Mouse (Mus musculus): ENCODE measurements around the gene Apoc4. TPM values are rescaled to one million over a fixed set of nuclear protein-coding genes. Genes with fewer than 3 reads are reported as not detected.
A peak's percentile ranks its signal among the peaks of the same experiment; 100 is the strongest.

Apoc4 gene
- polyA plus RNA-seq, 1 experiment from 2014 or later: not detected

DNA sequence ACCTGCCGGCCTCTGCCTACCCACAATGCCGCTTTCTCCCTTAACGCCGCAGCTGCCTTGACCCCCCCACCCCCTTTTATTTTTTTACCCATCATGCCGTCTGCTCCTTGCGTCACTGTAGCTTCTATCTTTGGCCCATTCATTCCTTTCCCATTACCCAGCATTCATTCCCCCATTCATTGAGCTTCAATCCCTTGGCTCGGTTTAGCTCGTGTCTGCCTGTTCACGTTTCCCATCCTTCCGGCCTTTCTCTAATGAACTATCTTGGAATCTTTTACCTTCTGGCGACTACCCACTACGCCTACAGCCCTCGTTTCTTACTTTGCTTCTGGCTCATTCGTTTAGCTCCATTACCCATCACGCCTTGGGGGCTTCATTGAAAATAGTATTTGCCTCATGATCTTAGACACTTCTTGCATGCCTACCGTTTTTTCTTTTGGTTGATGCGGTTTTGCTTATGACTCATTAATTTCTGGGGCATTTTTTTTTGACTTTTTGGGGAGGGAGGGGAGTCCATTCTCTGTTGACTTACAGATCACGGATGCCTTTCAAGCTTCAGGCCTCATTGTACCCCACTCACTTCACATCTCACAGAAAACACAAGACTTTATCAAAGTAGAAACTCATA, 34.9 kb upstream of the Apoc4 start:
- H3K9me3 ChIP-seq (ENCODE audit: control insufficient read depth, low read length): peaks cover 2% of the 10 kb centered on the region; the same call in 1 of the 2 replicates
- peaks cover 19% of the 10 kb centered on the region; the same call in 1 of the 2 replicates for H3K36me3 ChIP-seq (ENCODE audit: control insufficient read depth, insufficient read depth, low read length)
- DNase-seq (ENCODE audit: low spot score) (no peak), ATAC-seq (ENCODE audit: insufficient number of reproducible peaks, low FRiP score, low TSS enrichment, low read depth) (no peak)
- H3K27me3 ChIP-seq (ENCODE audit: control insufficient read depth, insufficient read depth, low read length): no peaks in the 10 kb centered on the region
- peak overlapping the region; percentile 65 for H3K27ac ChIP-seq (replicated peaks; ENCODE audit: low read depth, low read length)
- 0 out of 2 replicates have a peak overlapping the region, but pooled peaks have one; percentile 2 for H3K9ac ChIP-seq (ENCODE audit: low read length)
- 9% methylated on average over 18 of the region's 18 CpGs for WGBS
- peaks cover 2% of the 10 kb centered on the region; the same call in 1 of the 2 replicates for H3K4me1 ChIP-seq (ENCODE audit: control insufficient read depth, insufficient read depth, low read length)
- H3K4me3 ChIP-seq (ENCODE audit: low read depth, low read length): peak overlapping the region; percentile 28
- H3K4me2 ChIP-seq (ENCODE audit: low read depth, severe bottlenecking): peak overlapping the region; percentile 42

DNA sequence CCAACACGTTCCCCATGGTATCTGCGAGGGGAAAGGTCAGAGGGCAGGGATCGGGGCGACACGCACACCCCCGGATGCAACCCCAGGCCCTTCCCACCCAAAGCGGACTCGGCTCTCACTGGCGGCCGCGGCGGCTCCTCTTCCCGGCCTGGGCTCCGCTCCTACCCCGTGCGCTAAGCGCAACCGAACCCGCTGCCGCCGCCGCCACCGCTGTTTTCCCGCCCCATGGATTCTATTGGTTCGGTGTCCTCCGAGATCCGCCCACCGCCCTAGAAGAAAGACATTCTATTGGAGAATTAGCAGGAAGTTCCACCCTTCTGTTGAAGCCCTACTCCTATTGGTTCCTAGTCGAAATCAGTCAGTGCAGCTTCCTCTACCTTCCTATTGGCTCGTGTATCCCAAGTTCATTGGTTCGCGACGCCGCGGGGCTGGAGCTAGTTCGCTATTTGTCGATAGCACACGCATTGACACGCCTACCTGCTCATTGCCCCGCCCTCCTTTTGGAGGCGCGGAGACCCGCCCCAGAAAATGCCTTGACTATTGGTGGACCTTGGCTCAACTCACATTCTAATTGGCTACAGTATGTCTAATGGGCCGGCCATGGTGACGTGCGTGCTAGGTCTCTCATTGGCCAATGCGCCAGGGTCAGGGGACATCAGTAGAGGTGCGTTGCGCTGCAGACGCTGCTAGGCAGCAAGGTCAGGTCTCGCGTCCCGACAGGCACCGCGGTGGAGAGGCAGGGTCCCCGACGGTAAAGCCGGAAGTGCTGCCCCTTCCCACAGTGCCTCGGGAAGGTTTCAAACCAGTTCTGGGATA, 34.2 kb upstream of the Apoc4 start, which contains the start of gene Tomm40:
Gene Tomm40 (minus strand): TSS at position 200 of the 816 bp plus-strand sequence.
- H3K9me3 ChIP-seq (ENCODE audit: control insufficient read depth, low read length): no peaks in the 10 kb centered on the region
- under 1% methylated on average over 58 of the region's 59 CpGs for WGBS
- ATAC-seq (ENCODE audit: insufficient number of reproducible peaks, low FRiP score, low TSS enrichment, low read depth) (peak; percentile 100), DNase-seq (ENCODE audit: low spot score) (peak; percentile 99)
- H3K36me3 ChIP-seq (ENCODE audit: control insufficient read depth, insufficient read depth, low read length): peaks cover 20% of the 10 kb centered on the region
- no peaks in the 10 kb centered on the region for H3K27me3 ChIP-seq (ENCODE audit: control insufficient read depth, insufficient read depth, low read length)
- H3K9ac ChIP-seq (ENCODE audit: low read length): peak within 1 kb of the TSS; percentile 91
- H3K4me1 ChIP-seq (ENCODE audit: control insufficient read depth, insufficient read depth, low read length): peaks cover 2% of the 10 kb centered on the region; the same call in 1 of the 2 replicates
- peak within 1 kb of the TSS; percentile 90 for H3K4me2 ChIP-seq (ENCODE audit: low read depth, severe bottlenecking)
- H3K27ac ChIP-seq (replicated peaks; ENCODE audit: low read depth, low read length): peak within 1 kb of the TSS; percentile 65
- peak within 1 kb of the TSS; percentile 99 for H3K4me3 ChIP-seq (ENCODE audit: low read depth, low read length)

DNA sequence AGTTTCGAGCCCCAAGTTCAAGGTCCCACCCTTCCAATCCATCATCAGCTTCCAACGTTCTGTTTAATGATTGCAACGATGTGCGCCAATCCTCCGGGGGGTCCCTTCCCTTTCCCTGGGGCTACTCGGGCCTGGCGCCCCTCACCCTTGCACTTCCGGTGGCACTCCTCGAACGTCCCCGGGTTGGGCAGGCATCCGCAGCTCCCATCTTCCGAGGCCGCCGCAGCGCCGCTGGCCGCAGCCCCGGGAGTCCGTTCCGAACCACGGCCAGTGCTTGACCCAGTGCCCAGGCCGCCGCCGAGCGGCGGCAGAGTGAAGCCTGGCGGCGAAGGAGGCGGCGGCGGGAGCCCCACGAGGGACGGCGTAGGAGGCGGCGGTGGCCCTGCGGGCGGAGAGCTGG, 33.6 kb upstream of the Apoc4 start:
- peaks cover 23% of the 10 kb centered on the region for H3K36me3 ChIP-seq (ENCODE audit: control insufficient read depth, insufficient read depth, low read length)
- peak; percentile 36 for DNase-seq (ENCODE audit: low spot score)
- peaks cover 2% of the 10 kb centered on the region; the same call in 1 of the 2 replicates for H3K4me1 ChIP-seq (ENCODE audit: control insufficient read depth, insufficient read depth, low read length)
- 0 out of 2 replicates have a peak overlapping the region, but pooled peaks have one; percentile 30 for H3K27ac ChIP-seq (replicated peaks; ENCODE audit: low read depth, low read length)
- peak overlapping the region; percentile 91 for H3K9ac ChIP-seq (ENCODE audit: low read length)
- no peaks in the 10 kb centered on the region for H3K9me3 ChIP-seq (ENCODE audit: control insufficient read depth, low read length)
- H3K4me2 ChIP-seq (ENCODE audit: low read depth, severe bottlenecking): peak overlapping the region; percentile 90
- H3K4me3 ChIP-seq (ENCODE audit: low read depth, low read length): peak overlapping the region; percentile 99
- ATAC-seq (ENCODE audit: insufficient number of reproducible peaks, low FRiP score, low TSS enrichment, low read depth): no peak
- WGBS: under 1% methylated on average over 39 of the region's 39 CpGs
- H3K27me3 ChIP-seq (ENCODE audit: control insufficient read depth, insufficient read depth, low read length): no peaks in the 10 kb centered on the region

DNA sequence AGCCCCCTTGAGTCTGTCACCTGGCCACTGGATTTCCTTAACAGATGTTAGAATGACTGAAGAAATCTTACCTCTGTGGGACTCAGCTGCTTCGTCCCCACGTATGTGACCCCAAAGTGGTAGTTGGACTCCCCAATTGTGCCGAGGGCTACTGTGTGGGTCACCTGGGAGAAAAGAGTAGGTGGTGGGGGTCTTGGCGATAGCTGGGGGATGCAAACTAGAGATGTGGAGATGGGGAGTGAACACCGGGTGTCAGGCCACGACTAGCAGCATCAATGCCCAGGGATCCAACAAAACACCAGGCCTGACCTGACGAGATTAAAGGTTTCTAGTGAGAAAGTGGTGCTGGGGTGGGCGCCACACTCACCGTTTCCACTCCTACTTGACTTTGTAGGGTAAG, 32.3 kb upstream of the Apoc4 start:
- Histone ChIP-seq H3K9me3 (ENCODE audit: control insufficient read depth, low read length) (no peaks in the 10 kb centered on the region), H3K4me2 (ENCODE audit: low read depth, severe bottlenecking) (no peak overlapping the region), H3K4me1 (ENCODE audit: control insufficient read depth, insufficient read depth, low read length) (peaks cover 2% of the 10 kb centered on the region; the same call in 1 of the 2 replicates), H3K27me3 (ENCODE audit: control insufficient read depth, insufficient read depth, low read length) (no peaks in the 10 kb centered on the region), H3K27ac (replicated peaks; ENCODE audit: low read depth, low read length) (no peak overlapping the region), H3K36me3 (ENCODE audit: control insufficient read depth, insufficient read depth, low read length) (peaks cover 21% of the 10 kb centered on the region), H3K4me3 (ENCODE audit: low read depth, low read length) (no peak overlapping the region), H3K9ac (ENCODE audit: low read length) (no peak overlapping the region)
- DNase-seq (ENCODE audit: low spot score): no peak
- 91% methylated on average over 9 of the region's 9 CpGs for WGBS
- ATAC-seq (ENCODE audit: insufficient number of reproducible peaks, low FRiP score, low TSS enrichment, low read depth): no peak

DNA sequence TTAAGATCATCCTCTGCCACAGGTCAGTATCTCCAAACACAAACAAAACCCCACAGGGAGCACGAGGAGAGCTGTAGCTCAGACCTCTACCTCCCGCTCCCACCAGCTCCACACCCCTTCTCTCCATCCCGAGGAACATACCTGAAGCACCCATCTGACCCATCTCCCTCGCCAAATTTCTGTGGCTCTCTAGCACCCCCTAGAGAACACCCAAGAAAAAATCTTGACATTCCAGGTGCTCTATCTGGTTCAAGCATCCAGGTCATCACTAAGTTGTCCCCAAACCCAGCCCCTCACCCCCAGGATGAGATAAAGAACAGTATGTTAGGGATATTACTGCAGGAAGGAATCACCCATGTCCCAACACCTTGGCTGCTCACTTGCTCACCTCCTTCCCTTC, 31.9 kb upstream of the Apoc4 start:
- WGBS: 64% methylated on average over 4 of the region's 4 CpGs
- DNase-seq (ENCODE audit: low spot score) (no peak), ATAC-seq (ENCODE audit: insufficient number of reproducible peaks, low FRiP score, low TSS enrichment, low read depth) (no peak)
- no peak overlapping the region for H3K27ac ChIP-seq (replicated peaks; ENCODE audit: low read depth, low read length)
- H3K36me3 ChIP-seq (ENCODE audit: control insufficient read depth, insufficient read depth, low read length): peaks cover 21% of the 10 kb centered on the region
- no peaks in the 10 kb centered on the region for H3K27me3 ChIP-seq (ENCODE audit: control insufficient read depth, insufficient read depth, low read length)
- peaks cover 2% of the 10 kb centered on the region; the same call in 1 of the 2 replicates for H3K4me1 ChIP-seq (ENCODE audit: control insufficient read depth, insufficient read depth, low read length)
- H3K9me3 ChIP-seq (ENCODE audit: control insufficient read depth, low read length): no peaks in the 10 kb centered on the region
- no peak overlapping the region for H3K4me3 ChIP-seq (ENCODE audit: low read depth, low read length)
- H3K9ac ChIP-seq (ENCODE audit: low read length): no peak overlapping the region
- H3K4me2 ChIP-seq (ENCODE audit: low read depth, severe bottlenecking): no peak overlapping the region

DNA sequence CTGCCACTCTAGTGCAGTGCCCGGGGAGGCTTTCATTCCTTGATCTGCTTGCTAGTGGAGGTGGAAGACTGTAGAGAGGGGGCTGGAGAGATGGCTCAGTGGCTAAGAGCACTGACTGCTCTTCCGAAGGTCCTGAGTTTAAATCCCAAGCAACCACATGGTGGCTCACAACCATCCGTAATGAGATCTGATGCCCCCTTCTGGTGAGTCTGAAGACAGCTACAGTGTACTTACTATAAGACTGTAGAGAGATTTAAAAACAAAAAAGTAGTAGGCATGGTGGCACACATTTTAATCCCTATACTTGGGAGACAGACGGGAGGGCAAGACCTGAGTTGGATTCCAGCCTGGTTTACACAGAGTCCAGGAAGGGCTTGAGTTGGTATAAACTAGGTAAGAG, 31.1 kb upstream of the Apoc4 start:
- H3K36me3 ChIP-seq (ENCODE audit: control insufficient read depth, insufficient read depth, low read length): peaks cover 26% of the 10 kb centered on the region
- no peak for DNase-seq (ENCODE audit: low spot score)

DNA sequence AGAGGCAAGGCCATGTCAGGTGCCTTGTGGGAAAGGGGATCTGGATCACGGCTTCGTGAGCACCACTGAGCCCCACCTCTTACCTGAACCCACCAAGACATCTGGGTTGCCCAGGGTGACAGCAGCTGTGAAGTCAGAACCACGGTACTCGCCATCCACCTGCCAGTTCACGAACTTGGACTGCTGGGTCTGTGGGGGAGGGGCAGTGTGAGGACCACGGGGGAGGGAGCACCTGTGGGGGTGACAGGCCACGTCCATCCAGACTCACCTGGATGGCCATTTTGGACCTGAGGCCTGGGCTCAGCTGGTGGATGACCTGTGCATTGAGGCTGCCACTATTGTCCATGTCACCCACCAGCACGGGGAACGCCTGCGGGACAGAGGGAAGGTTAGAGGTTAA, 29.4 kb upstream of the Apoc4 start:
- no peak for ATAC-seq (ENCODE audit: insufficient number of reproducible peaks, low FRiP score, low TSS enrichment, low read depth)
- no peak overlapping the region for H3K4me3 ChIP-seq (ENCODE audit: low read depth, low read length)
- no peaks in the 10 kb centered on the region for H3K9me3 ChIP-seq (ENCODE audit: control insufficient read depth, low read length)
- no peak overlapping the region for H3K4me2 ChIP-seq (ENCODE audit: low read depth, severe bottlenecking)
- no peak for DNase-seq (ENCODE audit: low spot score)
- no peaks in the 10 kb centered on the region for H3K27me3 ChIP-seq (ENCODE audit: control insufficient read depth, insufficient read depth, low read length)
- no peak overlapping the region for H3K27ac ChIP-seq (replicated peaks; ENCODE audit: low read depth, low read length)
- peaks cover 28% of the 10 kb centered on the region for H3K36me3 ChIP-seq (ENCODE audit: control insufficient read depth, insufficient read depth, low read length)
- H3K4me1 ChIP-seq (ENCODE audit: control insufficient read depth, insufficient read depth, low read length): peaks cover 2% of the 10 kb centered on the region; the same call in 1 of the 2 replicates
- WGBS: 93% methylated on average over 10 of the region's 10 CpGs
- no peak overlapping the region for H3K9ac ChIP-seq (ENCODE audit: low read length)

More for the DNA sequence above, 31.1 kb upstream of the Apoc4 start:
- Histone ChIP-seq H3K4me2 (ENCODE audit: low read depth, severe bottlenecking) (no peak overlapping the region), H3K27me3 (ENCODE audit: control insufficient read depth, insufficient read depth, low read length) (no peaks in the 10 kb centered on the region), H3K4me3 (ENCODE audit: low read depth, low read length) (no peak overlapping the region), H3K9ac (ENCODE audit: low read length) (no peak overlapping the region), H3K9me3 (ENCODE audit: control insufficient read depth, low read length) (no peaks in the 10 kb centered on the region), H3K4me1 (ENCODE audit: control insufficient read depth, insufficient read depth, low read length) (peaks cover 2% of the 10 kb centered on the region; the same call in 1 of the 2 replicates), H3K27ac (replicated peaks; ENCODE audit: low read depth, low read length) (no peak overlapping the region)
- 85% methylated on average over 4 of the region's 4 CpGs for WGBS
- no peak for ATAC-seq (ENCODE audit: insufficient number of reproducible peaks, low FRiP score, low TSS enrichment, low read depth)

DNA sequence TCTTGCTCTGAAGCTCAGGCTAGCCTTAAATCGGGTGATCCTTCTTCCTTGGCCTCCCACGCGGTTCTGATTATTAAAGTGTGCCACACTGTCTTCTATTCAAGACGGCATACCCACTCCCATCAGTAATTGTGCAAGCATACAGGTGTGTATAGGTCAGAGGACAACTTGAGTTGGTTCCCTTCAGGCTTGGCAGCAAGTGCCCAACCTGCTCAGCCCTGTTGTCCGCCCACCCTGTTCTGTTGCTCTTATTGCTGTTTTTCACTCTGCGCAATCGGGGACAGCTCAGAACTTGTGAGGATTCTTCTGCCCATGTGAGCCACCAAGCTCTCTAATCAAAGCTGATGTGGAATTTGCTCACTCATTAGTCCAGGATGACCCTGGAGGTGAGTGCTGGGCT, 24.0 kb upstream of the Apoc4 start:
- Histone ChIP-seq H3K4me2 (ENCODE audit: low read depth, severe bottlenecking) (no peak overlapping the region), H3K4me3 (ENCODE audit: low read depth, low read length) (no peak overlapping the region), H3K27ac (replicated peaks; ENCODE audit: low read depth, low read length) (no peak overlapping the region), H3K9me3 (ENCODE audit: control insufficient read depth, low read length) (no peaks in the 10 kb centered on the region), H3K4me1 (ENCODE audit: control insufficient read depth, insufficient read depth, low read length) (peaks cover 4% of the 10 kb centered on the region; the same call in 1 of the 2 replicates), H3K27me3 (ENCODE audit: control insufficient read depth, insufficient read depth, low read length) (no peaks in the 10 kb centered on the region), H3K36me3 (ENCODE audit: control insufficient read depth, insufficient read depth, low read length) (peaks cover 16% of the 10 kb centered on the region; the same call in 1 of the 2 replicates), H3K9ac (ENCODE audit: low read length) (no peak overlapping the region)
- no peak for ATAC-seq (ENCODE audit: insufficient number of reproducible peaks, low FRiP score, low TSS enrichment, low read depth)
- WGBS: 94% methylated on average over 7 of the region's 7 CpGs
- DNase-seq (ENCODE audit: low spot score): no peak

Measured in limb, embryonic 11.5 days (tissue).